Mouse (Mus musculus) kidney, postnatal 36 days (tissue): ENCODE results near the gene Gls2.
"Not testable (repeated sequence)": the region's sequence is repeated elsewhere in the genome, so short reads cannot be mapped to it uniquely, and the experiment has no call there.

Source experiments
- DNase-seq, 2 experiments: peaks; one replicate each; pipeline ENCODE4 v3.0.0; 2021 to 2022; ENCODE audit warnings: mixed read lengths in 2 of 2

Gene Gls2

GRCm38 (mm10) chr10:128194551-128195461, 549 bp downstream of the Gls2 start:
- peak in 1 of 2 experiments; percentile 38 for DNase-seq

GRCm38 (mm10) chr10:128201856-128202255, 7.6 kb downstream of the Gls2 start:
- no peak for DNase-seq

GRCm38 (mm10) chr10:128204941-128205340, 10.7 kb downstream of the Gls2 start:
- no peak for DNase-seq

GRCm38 (mm10) chr10:128208326-128208725, 14.1 kb downstream of the Gls2 start:
- DNase-seq, result no peak

GRCm38 (mm10) chr10:128209311-128210009, 15.2 kb downstream of the Gls2 start:
- no peak for DNase-seq

- no peak for DNase-seq
Observed at GRCm38 (mm10) chr10:128210131-128210530, 15.9 kb downstream of the Gls2 start.

GRCm38 (mm10) chr10:128210954-128211353, 16.7 kb downstream of the Gls2 start:
- DNase-seq, result peak in 1 of 2 experiments; percentile 34

GRCm38 (mm10) chr10:128211390-128212108, 17.3 kb downstream of the Gls2 start, which contains the start of gene Spryd4:
Gene Spryd4 (minus strand): TSS chr10:128211807.
- DNase-seq, result peak; percentile 94 to 97

GRCm38 (mm10) chr10:128212148-128212547, 17.9 kb downstream of the Gls2 start:
- DNase-seq, result no peak

- DNase-seq, result peak; percentile 82 to 83
Observed at GRCm38 (mm10) chr10:128212871-128213323, 18.6 kb downstream of the Gls2 start.

GRCm38 (mm10) chr10:128214112-128214511, 19.9 kb downstream of the Gls2 start:
- DNase-seq, result not testable (repeated sequence)

- no peak for DNase-seq
Observed at GRCm38 (mm10) chr10:128214981-128215380, 20.7 kb downstream of the Gls2 start.

GRCm38 (mm10) chr10:128218387-128219117, 24.3 kb downstream of the Gls2 start:
- no peak for DNase-seq

- DNase-seq, result peak; percentile 26 to 36
Observed at GRCm38 (mm10) chr10:128221533-128222286, 27.5 kb downstream of the Gls2 start.

- no peak for DNase-seq
Observed at GRCm38 (mm10) chr10:128225064-128225463, 30.8 kb downstream of the Gls2 start.

GRCm38 (mm10) chr10:128225538-128225937, 31.3 kb downstream of the Gls2 start, which contains the start of gene Mip:
Gene Mip (plus strand): TSS chr10:128225838.
- DNase-seq, result no peak

GRCm38 (mm10) chr10:128227592-128227991, 33.3 kb downstream of the Gls2 start:
- DNase-seq, result no peak

GRCm38 (mm10) chr10:128228009-128228408, 33.8 kb downstream of the Gls2 start:
- no peak for DNase-seq

GRCm38 (mm10) chr10:128230582-128230981, 36.3 kb downstream of the Gls2 start:
- DNase-seq, result no peak

GRCm38 (mm10) chr10:128231146-128231545, 36.9 kb downstream of the Gls2 start:
- DNase-seq, result no peak

- DNase-seq, result peak; percentile 82 to 94
Observed at GRCm38 (mm10) chr10:128231697-128232419, 37.6 kb downstream of the Gls2 start, which contains the start of gene Timeless. Gene Timeless (plus strand): TSS chr10:128232065.
